Comparison of ENCODE assay signal across 1 mouse cellular context in the genomic region with DNA sequence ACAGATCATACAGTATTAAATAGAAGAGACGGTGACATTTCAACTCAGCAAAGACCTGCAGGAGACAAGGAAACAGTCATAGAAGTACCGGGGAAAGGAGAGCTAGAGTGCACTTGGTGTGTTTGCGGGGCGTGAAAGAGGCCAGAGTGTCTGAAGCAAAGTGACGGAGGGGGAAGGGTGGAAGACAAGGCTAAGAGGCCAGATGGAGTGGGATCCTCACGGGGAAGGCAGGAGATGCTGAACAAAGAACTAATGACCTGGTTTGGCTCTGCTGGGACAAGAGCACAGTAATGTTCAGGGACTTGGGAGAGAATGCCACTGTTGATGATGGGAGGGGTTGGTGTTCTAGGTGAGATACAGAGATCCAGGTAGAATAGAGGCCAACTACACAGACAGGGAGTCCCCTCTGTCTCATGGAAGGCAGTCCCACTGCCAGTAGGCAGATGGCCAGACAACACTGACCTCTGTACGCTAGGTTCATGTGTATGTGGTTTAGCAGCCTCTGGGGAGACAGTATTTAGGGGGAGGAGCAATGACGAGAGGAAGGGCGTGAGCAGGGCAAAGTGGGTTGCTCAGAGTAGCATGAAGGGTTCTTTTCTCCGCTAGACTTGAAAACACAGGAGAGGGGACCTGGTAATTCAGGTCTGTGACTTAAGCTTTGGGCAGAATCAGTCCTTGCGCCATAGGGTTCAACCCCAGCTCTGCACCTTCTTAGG.
TF ChIP-seq lines count a peak whose summit lies in the region.

No protein-coding gene starts in this region.

TF ChIP-seq in myocyte, 11 proteins besides CTCF, POLR2A, EP300 and RAD21 (continued from another document):
- TF ChIP-seq TCF3 (IDR thresholded peaks at IDR 0.05; ENCODE audit: insufficient read length, low read depth) (no peak), REST (IDR thresholded peaks at IDR 0.05; ENCODE audit: insufficient read depth, insufficient read length) (no peak), MAX (IDR thresholded peaks at IDR 0.05; ENCODE audit: low read depth) (no peak), MYOG (IDR thresholded peaks at IDR 0.05; ENCODE audit: control insufficient read depth in 1 of 3, insufficient read depth in 1 of 3, insufficient read length in 2 of 3, low read depth in 2 of 3) (no peak), POLR2AphosphoS2 (IDR thresholded peaks at IDR 0.05; ENCODE audit: insufficient read length, low read depth) (no peak), CEBPB (IDR thresholded peaks at IDR 0.05; ENCODE audit: insufficient read depth, poor library complexity, severe bottlenecking) (no peak), TCF12 (IDR thresholded peaks at IDR 0.05; ENCODE audit: insufficient read depth, poor library complexity, severe bottlenecking) (no peak), USF1 (IDR thresholded peaks at IDR 0.05; ENCODE audit: low read depth) (no peak)
